2 mouse cellular contexts compared by ENCODE assay signal in genomic region chr19:12009501-12010280, GRCm38 (mm10).
TF ChIP-seq lines count a peak whose summit lies in the region.

No protein-coding gene starts in this region.

TF ChIP-seq in C2C12, 6 proteins besides CTCF, POLR2A, EP300 and RAD21 (continued from another document):
- TF ChIP-seq FOSL1 (IDR thresholded peaks at IDR 0.05; ENCODE audit: insufficient read depth, low read length, poor library complexity, severe bottlenecking) (no peak), USF1 (IDR thresholded peaks at IDR 0.05; ENCODE audit: low read depth) (no peak), CEBPB (IDR thresholded peaks at IDR 0.05; ENCODE audit: low read depth) (no peak), MYOG (IDR thresholded peaks at IDR 0.05; ENCODE audit: control insufficient read depth, extremely low read depth, insufficient read length) (no peak)

TF ChIP-seq in myocyte, 11 proteins besides CTCF, POLR2A, EP300 and RAD21 (continued from another document):
- TF ChIP-seq SRF (IDR thresholded peaks at IDR 0.05; ENCODE audit: control insufficient read depth, insufficient read length, low read depth) = no peak
- TF ChIP-seq MYOD1 (IDR thresholded peaks at IDR 0.05; ENCODE audit: control insufficient read depth in 1 of 3, insufficient read length in 2 of 3, low read depth in 2 of 3) = no peak
- TF ChIP-seq USF1 (IDR thresholded peaks at IDR 0.05; ENCODE audit: low read depth) = no peak
- TF ChIP-seq TCF12 (IDR thresholded peaks at IDR 0.05; ENCODE audit: insufficient read depth, poor library complexity, severe bottlenecking) = no peak
- TF ChIP-seq TCF3 (IDR thresholded peaks at IDR 0.05; ENCODE audit: insufficient read length, low read depth) = no peak
- TF ChIP-seq CEBPB (IDR thresholded peaks at IDR 0.05; ENCODE audit: insufficient read depth, poor library complexity, severe bottlenecking) = no peak
- no peak for TF ChIP-seq MYOG (IDR thresholded peaks at IDR 0.05; ENCODE audit: control insufficient read depth in 1 of 3, insufficient read depth in 1 of 3, insufficient read length in 2 of 3, low read depth in 2 of 3)
- TF ChIP-seq POLR2AphosphoS2 (IDR thresholded peaks at IDR 0.05; ENCODE audit: insufficient read length, low read depth) = no peak
